ENCODE assay signal across 26 mouse cellular contexts in the genomic region with DNA sequence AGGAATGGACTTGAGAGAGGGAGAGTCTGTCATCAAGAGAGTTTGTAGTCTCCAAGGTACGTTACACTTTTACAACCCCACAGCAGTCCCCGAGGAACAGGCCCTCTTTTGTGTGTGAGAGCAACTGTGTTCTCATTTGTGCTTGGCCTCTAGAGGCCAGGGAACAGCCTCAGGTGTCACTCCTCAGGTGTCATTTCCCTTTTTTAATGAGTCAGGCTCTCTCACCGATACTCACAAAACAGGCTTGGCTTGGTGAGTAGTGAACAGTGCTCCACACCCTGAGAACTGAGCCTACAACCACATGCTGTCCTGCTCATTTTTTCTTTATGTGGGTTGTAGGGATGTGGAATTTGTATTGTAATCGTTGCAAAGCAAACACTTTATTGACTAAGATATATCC.
"Had no signal": no experiment of that assay in that cellular context is flagged by ENCODE, and none has a peak within 500 bp of the region (broad histone marks: within the 10 kb centered on the region; RNA-seq: fewer than 3 reads in every experiment).

No protein-coding gene starts in this region.

- H3K4me3 ChIP-seq: gastrocnemius, adult 2 months; heart, embryonic 10.5 days; heart, embryonic 12.5 days; hindbrain, embryonic 10.5 days; hindbrain, embryonic 12.5 days; layer of hippocampus, adult 2 months; left cerebral cortex, adult 2 months; limb, embryonic 12.5 days; liver, embryonic 13.5 days; liver, embryonic 15.5 days had no signal

- H3K4me1 ChIP-seq: hindbrain, embryonic 10.5 days; hindbrain, embryonic 12.5 days; limb, embryonic 12.5 days; liver, embryonic 13.5 days; liver, embryonic 15.5 days had no signal

- DNase-seq: gastrocnemius, adult 2 months; gastrocnemius, postnatal 10 days; gastrocnemius, postnatal 25 days; heart, adult 18-20 months; heart, postnatal 10 days; heart, postnatal 4 days; kidney, adult 18-20 months; kidney, adult 8-10 months; kidney, postnatal 10 days; kidney, postnatal 25 days; kidney, postnatal 4 days; liver; liver, embryonic 13.5 days had no signal

- H3K36me3 ChIP-seq: liver, embryonic 13.5 days; liver, embryonic 15.5 days had no signal

- H3K27ac ChIP-seq: gastrocnemius, adult 2 months; heart, embryonic 10.5 days; hindbrain, embryonic 10.5 days; hindbrain, embryonic 12.5 days; hindbrain, embryonic 14.5 days; layer of hippocampus, adult 2 months; left cerebral cortex, adult 2 months; limb, embryonic 12.5 days; liver, embryonic 13.5 days; liver, embryonic 15.5 days had no signal

- H3K9ac ChIP-seq: heart, embryonic 12.5 days; hindbrain, embryonic 12.5 days; hindbrain, embryonic 14.5 days; limb, embryonic 12.5 days; liver, embryonic 13.5 days; liver, embryonic 15.5 days had no signal

- ATAC-seq: hindbrain, embryonic 16.5 days; inflammation-experienced regulatory T-cells, adult 6 months; intestine, embryonic 16.5 days had no signal

- H3K27me3 ChIP-seq: hindbrain, embryonic 12.5 days; limb, embryonic 12.5 days; liver, embryonic 13.5 days; liver, embryonic 15.5 days had no signal

- H3K4me2 ChIP-seq: heart, embryonic 12.5 days; hindbrain, embryonic 12.5 days; hindbrain, embryonic 14.5 days; limb, embryonic 12.5 days; liver, embryonic 11.5 days; liver, embryonic 13.5 days; liver, embryonic 15.5 days had no signal

- H3K9me3 ChIP-seq: heart, embryonic 10.5 days; heart, embryonic 12.5 days; hindbrain, embryonic 10.5 days; hindbrain, embryonic 12.5 days; limb, embryonic 12.5 days; liver, embryonic 13.5 days; liver, embryonic 15.5 days had no signal
